Mouse (Mus musculus): ENCODE results near the gene Gm44805.

The Gm44805 gene

GRCm38 (mm10) chr7:19675824-19676223 is 5.4 kb downstream of the Gm44805 start:
- POLR2A ChIA-PET = interaction anchor here in 2 of 4 experiments (1.4 to 5.0 kb wide), 4 partner anchors 11 to 23 kb away, joined by 4 to 39 read pairs (median 16); partner anchors contain the start of genes Apoe (in 2 of the 2) and Clptm1 (in 1 of the 2)
- CTCF ChIA-PET = no interaction called here

GRCm38 (mm10) chr7:19673083-19673699 is 8.0 kb downstream of the Gm44805 start:
- ChIA-PET POLR2A (interaction anchor here in 3 of 4 experiments (0.7 to 5.0 kb wide), 7 partner anchors 12 to 247 kb away, joined by 4 to 39 read pairs (median 11); partner anchors contain the start of genes Apoe (in 2 of the 3) and Apoc1 (in 1 of the 3)), CTCF (interaction anchor here in 1 of 4 experiments (0.6 to 0.7 kb wide), 2 partner anchors 196 to 580 kb away, joined by 3 to 6 read pairs; no protein-coding TSS in a partner anchor)

- POLR2A ChIA-PET = interaction anchor here in 2 of 4 experiments (0.6 to 10.9 kb wide), 13 partner anchors 9 to 257 kb away, joined by 3 to 314 read pairs (median 5); partner anchors contain the start of genes Apoe (in 2 of the 2), Tomm40 (in 2 of the 2) and Apoc1 (in 1 of the 2)
- CTCF ChIA-PET = interaction anchor here in 1 of 4 experiments (0.9 kb wide), 1 partner anchor 44 kb away, joined by 3 read pairs; the partner anchor contains the start of gene Tomm40
Observed at GRCm38 (mm10) chr7:19671511-19671910, 9.7 kb downstream of the Gm44805 start.

- POLR2A ChIA-PET = interaction anchor here (0.5 to 10.9 kb wide), 52 partner anchors 8 to 207 kb away, joined by 3 to 314 read pairs (median 4); partner anchors contain the start of genes Apoe (in 3 of the 4), Apoc1 (in 2 of the 4), Apoc4 (in 2 of the 4) and Gm44805 (in 2 of the 4)
- CTCF ChIA-PET = interaction anchor here (0.5 to 5.5 kb wide), 155 partner anchors 8 to 310 kb away, joined by 3 to 156 read pairs (median 4); partner anchors contain the start of genes Apoe (in 4 of the 4), Apoc1 (in 3 of the 4), Apoc2 (in 3 of the 4) and Tomm40 (in 3 of the 4)
Observed at GRCm38 (mm10) chr7:19668947-19669721, 12.1 kb downstream of the Gm44805 start.

- CTCF ChIA-PET = interaction anchor here (0.6 to 5.5 kb wide), 21 partner anchors 12 to 492 kb away, joined by 3 to 156 read pairs (median 3); partner anchors contain the start of genes Apoe (in 1 of the 4) and Tomm40 (in 1 of the 4)
- POLR2A ChIA-PET = interaction anchor here in 2 of 4 experiments (0.7 to 10.9 kb wide), 8 partner anchors 12 to 77 kb away, joined by 3 to 314 read pairs (median 12); partner anchors contain the start of genes Apoc1 (in 2 of the 2), Apoe (in 2 of the 2) and Tomm40 (in 2 of the 2)
Observed at GRCm38 (mm10) chr7:19667434-19667833, 13.8 kb downstream of the Gm44805 start.

- ChIA-PET POLR2A (interaction anchor here in 3 of 4 experiments (0.6 to 10.9 kb wide), 14 partner anchors 12 to 131 kb away, joined by 3 to 314 read pairs (median 6); partner anchors contain the start of genes Apoc1 (in 2 of the 3), Apoe (in 2 of the 3) and Tomm40 (in 2 of the 3)), CTCF (interaction anchor here (0.6 to 5.5 kb wide), 25 partner anchors 13 to 491 kb away, joined by 3 to 156 read pairs (median 3); partner anchors contain the start of genes Apoe (in 2 of the 4) and Tomm40 (in 1 of the 4))
Observed at GRCm38 (mm10) chr7:19666750-19667149, 14.5 kb downstream of the Gm44805 start.

GRCm38 (mm10) chr7:19664955-19665841 is 16.0 kb downstream of the Gm44805 start, which contains the start of gene Clptm1:
Clptm1 (minus strand) TSS chr7:19665033.
- POLR2A ChIA-PET = interaction anchor here in 3 of 4 experiments (0.6 to 10.9 kb wide), 46 partner anchors 9 to 191 kb away, joined by 3 to 314 read pairs (median 4); partner anchors contain the start of genes Apoe (in 3 of the 3), Apoc1 (in 2 of the 3), Tomm40 (in 2 of the 3) and Bcam (in 1 of the 3)
- CTCF ChIA-PET = interaction anchor here (0.5 to 5.5 kb wide), 27 partner anchors 9 to 551 kb away, joined by 3 to 156 read pairs (median 3); partner anchors contain the start of genes Apoe (in 2 of the 4) and Tomm40 (in 1 of the 4)

- CTCF ChIA-PET = interaction anchor here (0.6 to 5.5 kb wide), 23 partner anchors 8 to 265 kb away, joined by 3 to 156 read pairs (median 3); partner anchors contain the start of genes Apoe (in 2 of the 4) and Tomm40 (in 1 of the 4)
- POLR2A ChIA-PET = interaction anchor here in 3 of 4 experiments (0.6 to 10.9 kb wide), 48 partner anchors 9 to 191 kb away, joined by 3 to 314 read pairs (median 4); partner anchors contain the start of genes Apoe (in 3 of the 3), Apoc1 (in 2 of the 3), Relb (in 2 of the 3) and Tomm40 (in 2 of the 3)
Observed at GRCm38 (mm10) chr7:19664455-19664954, 16.7 kb downstream of the Gm44805 start.

- ChIA-PET CTCF (interaction anchor here in 2 of 4 experiments (0.9 to 2.9 kb wide), 7 partner anchors 36 to 184 kb away, joined by 3 to 13 read pairs (median 8); partner anchors contain the start of genes Apoe (in 1 of the 2), Nectin2 (in 1 of the 2) and Tomm40 (in 1 of the 2)), POLR2A (interaction anchor here in 3 of 4 experiments (0.7 to 10.9 kb wide), 32 partner anchors 9 to 259 kb away, joined by 3 to 314 read pairs (median 4); partner anchors contain the start of genes Apoe (in 3 of the 3), Tomm40 (in 3 of the 3), Apoc1 (in 2 of the 3) and Relb (in 2 of the 3))
Observed at GRCm38 (mm10) chr7:19663940-19664339, 17.3 kb downstream of the Gm44805 start.

- POLR2A ChIA-PET = interaction anchor here in 2 of 4 experiments (1.6 to 3.3 kb wide), 2 partner anchors 10 to 13 kb away, joined by 3 to 8 read pairs; no protein-coding TSS in a partner anchor
- CTCF ChIA-PET = interaction anchor here in 2 of 4 experiments (0.6 kb wide), 2 partner anchors 48 to 132 kb away, joined by 3 to 4 read pairs; no protein-coding TSS in a partner anchor
Observed at GRCm38 (mm10) chr7:19652614-19653013, 28.6 kb downstream of the Gm44805 start.

GRCm38 (mm10) chr7:19651063-19651786 is 30.0 kb downstream of the Gm44805 start:
- POLR2A ChIA-PET = interaction anchor here in 2 of 4 experiments (1.2 to 3.3 kb wide), 5 partner anchors 8 to 23 kb away, joined by 3 to 8 read pairs (median 6); no protein-coding TSS in a partner anchor

GRCm38 (mm10) chr7:19641223-19641622 is 40.0 kb downstream of the Gm44805 start:
- ChIA-PET CTCF (interaction anchor here in 3 of 4 experiments (1.0 to 1.5 kb wide), 3 partner anchors 16 to 52 kb away, joined by 3 to 4 read pairs (median 3); no protein-coding TSS in a partner anchor), POLR2A (interaction anchor here in 3 of 4 experiments (0.6 to 5.1 kb wide), 13 partner anchors 10 to 110 kb away, joined by 3 to 29 read pairs (median 5); partner anchors contain the start of genes Clptm1 (in 2 of the 3), Apoe (in 1 of the 3) and Relb (in 1 of the 3))

More at GRCm38 (mm10) chr7:19651063-19651786, 30.0 kb downstream of the Gm44805 start:
- CTCF ChIA-PET = interaction anchor here in 3 of 4 experiments (0.5 to 2.0 kb wide), 4 partner anchors 17 to 252 kb away, joined by 3 to 7 read pairs (median 4); no protein-coding TSS in a partner anchor

- POLR2A ChIA-PET = interaction anchor here in 3 of 4 experiments (1.1 to 1.9 kb wide), 8 partner anchors 10 to 30 kb away, joined by 3 to 6 read pairs (median 4); partner anchors contain the start of gene Clptm1 (in 1 of the 3)
- CTCF ChIA-PET = interaction anchor here in 1 of 4 experiments (0.9 kb wide), 1 partner anchor 45 kb away, joined by 3 read pairs; no protein-coding TSS in a partner anchor
Observed at GRCm38 (mm10) chr7:19635074-19635827, 46.0 kb downstream of the Gm44805 start.

- CTCF ChIA-PET = no interaction called here
- POLR2A ChIA-PET = interaction anchor here in 2 of 4 experiments (0.6 to 1.9 kb wide), 9 partner anchors 8 to 45 kb away, joined by 3 to 6 read pairs (median 4); partner anchors contain the start of gene Clptm1 (in 1 of the 2)
Observed at GRCm38 (mm10) chr7:19634591-19634990, 46.6 kb downstream of the Gm44805 start.
